Mouse (Mus musculus) heart, adult 2 months (tissue): ENCODE data around the gene U2af2. TPM values are rescaled to one million over a fixed set of nuclear protein-coding genes. Genes with fewer than 3 reads are reported as not detected.

Experiments used
- DNase-seq, 2 experiments: peaks; one replicate each; pipeline ENCODE4 v3.0.0; 2021
- H3K27ac ChIP-seq: fragments of 200-600 bp; 2 replicates; pipeline ENCODE4 v1.8.1; 2022
- H3K27me3 ChIP-seq: fragments of 200-500 bp; 2 replicates; pipeline ENCODE4 v1.6.1; 2012; ENCODE audit warnings: mild to moderate bottlenecking, low read length, inconsistent platforms, mixed read lengths; ENCODE audit not compliant: control insufficient read depth, insufficient read depth
- H3K36me3 ChIP-seq: fragments of 200-500 bp; 2 replicates; pipeline ENCODE4 v1.6.1; 2012; ENCODE audit warnings: low read length, inconsistent platforms; ENCODE audit not compliant: control insufficient read depth, insufficient read depth
- H3K4me1 ChIP-seq: fragments of 200-500 bp; 2 replicates; pipeline ENCODE4 v1.6.1; 2011; ENCODE audit warnings: low read length; ENCODE audit not compliant: control insufficient read depth, insufficient read depth
- H3K4me3 ChIP-seq: fragments of 200-600 bp; 2 replicates; pipeline ENCODE4 v1.8.1; 2022
- H3K79me2 ChIP-seq: fragments of 200-500 bp; replicated peaks from 2 replicates; pipeline ENCODE4 v1.6.1; 2012; ENCODE audit warnings: mild to moderate bottlenecking, inconsistent platforms, low read length, moderate library complexity, mixed read lengths; ENCODE audit not compliant: control insufficient read depth, insufficient read depth
- H3K9ac ChIP-seq: fragments of 200-500 bp; 2 replicates; pipeline ENCODE4 v1.6.1; 2012; ENCODE audit warnings: low read depth, mild to moderate bottlenecking, control low read depth, inconsistent platforms, low read length, mixed read lengths
- CTCF ChIP-seq: fragments of 200-600 bp; IDR thresholded peaks from 2 replicates; pipeline ENCODE4 v1.8.1; 2022; ENCODE audit warnings: antibody characterized with exemption, mild to moderate bottlenecking, moderate library complexity
- EP300 ChIP-seq: fragments of 200-500 bp; IDR thresholded peaks from 2 replicates; pipeline ENCODE4 v1.6.1; 2011; ENCODE audit warnings: low read depth, low read length, control low read depth; ENCODE audit not compliant: insufficient read depth
- POLR2A ChIP-seq: fragments of 200-500 bp; IDR thresholded peaks from 2 replicates; pipeline ENCODE4 v1.6.1; 2011; ENCODE audit warnings: mild to moderate bottlenecking, low read depth, low read length, control low read depth; ENCODE audit not compliant: insufficient read depth
- WGBS: fragments of 180-500 bp; shearing (Covaris S2); methylation state at CpG from one replicate; pipeline ENCODE4 v1.1.7; 2018; 5-methylcytosine and 5-hydroxymethylcytosine counted together
- intact Hi-C: fragments of 180-260 bp; cut with DNase I; formaldehyde crosslinking; loops from one replicate; pipeline ENCODE4 v1.15.1; 2025
- polyA plus RNA-seq: library from polyadenylated mRNA; depleted of rRNA; stranded (reverse); fragments of >200 nt; gene quantifications from 2 replicates; pipeline ENCODE4 v1.2.3, GENCODE M21; 2012
- total RNA-seq, 2 experiments: library from RNA; stranded (reverse); gene quantifications; 2 replicates each; pipeline ENCODE4 v1.2.3; 2021

The U2af2 gene
- total and polyA plus RNA-seq, 3 experiments = 65.6 to 84.4 (median 68.5) TPM

- H3K4me1 ChIP-seq = peaks cover 11% of the 10 kb centered on the region
- peaks cover 15% of the 10 kb centered on the region for H3K79me2 ChIP-seq
- H3K27ac ChIP-seq = no peak overlapping the region
- H3K9ac ChIP-seq = no peak overlapping the region
- H3K27me3 ChIP-seq = no peaks in the 10 kb centered on the region
- no peak for TF ChIP-seq CTCF
- TF ChIP-seq EP300 = no peak
- no peak for TF ChIP-seq POLR2A
- peaks cover 23% of the 10 kb centered on the region for H3K36me3 ChIP-seq
- WGBS = 57% methylated on average over 1 of the region's 1 CpGs
- H3K4me3 ChIP-seq = no peak overlapping the region
- intact Hi-C loops = no loop called here
- DNase-seq = no peak
These were observed 23.6 kb downstream of the U2af2 start for GRCm38 (mm10) chr7:5085512-5085911.

- Histone ChIP-seq H3K9ac (no peak overlapping the region), H3K4me1 (peaks cover 9% of the 10 kb centered on the region), H3K27me3 (no peaks in the 10 kb centered on the region), H3K36me3 (peaks cover 22% of the 10 kb centered on the region), H3K27ac (no peak overlapping the region), H3K4me3 (no peak overlapping the region), H3K79me2 (peaks cover 17% of the 10 kb centered on the region)
- no peak for DNase-seq
- TF ChIP-seq EP300 = no peak
- no peak for TF ChIP-seq CTCF
- TF ChIP-seq POLR2A = no peak
- intact Hi-C loops = no loop called here
- 73% methylated on average over 5 of the region's 5 CpGs for WGBS
These were observed 25.0 kb downstream of the U2af2 start for GRCm38 (mm10) chr7:5086921-5087440.

GRCm38 (mm10) chr7:5087886-5088285 is 25.9 kb downstream of the U2af2 start:
- Histone ChIP-seq H3K79me2 (peaks cover 17% of the 10 kb centered on the region), H3K36me3 (peaks cover 16% of the 10 kb centered on the region), H3K27ac (no peak overlapping the region), H3K9ac (no peak overlapping the region), H3K4me1 (peaks cover 9% of the 10 kb centered on the region), H3K27me3 (no peaks in the 10 kb centered on the region), H3K4me3 (no peak overlapping the region)
- no peak for TF ChIP-seq POLR2A
- no peak for TF ChIP-seq CTCF
- TF ChIP-seq EP300 = no peak
- 63% methylated on average over 4 of the region's 4 CpGs for WGBS
- DNase-seq = no peak
- intact Hi-C loops = no loop called here

- H3K9ac ChIP-seq = no peak overlapping the region
- H3K27me3 ChIP-seq = no peaks in the 10 kb centered on the region
- peaks cover 14% of the 10 kb centered on the region for H3K79me2 ChIP-seq
- H3K4me1 ChIP-seq = peaks cover 5% of the 10 kb centered on the region
- TF ChIP-seq CTCF (no peak), EP300 (no peak)
- DNase-seq = no peak
- H3K4me3 ChIP-seq = no peak overlapping the region
- H3K27ac ChIP-seq = no peak overlapping the region
- WGBS = 88% methylated on average over 15 of the region's 15 CpGs
- peaks cover 8% of the 10 kb centered on the region for H3K36me3 ChIP-seq
- intact Hi-C loops = no loop called here
These were observed 27.9 kb downstream of the U2af2 start for GRCm38 (mm10) chr7:5089853-5090252.

- H3K27ac ChIP-seq = no peak overlapping the region
- no peak overlapping the region for H3K9ac ChIP-seq
- peaks cover 3% of the 10 kb centered on the region; the same call in 1 of the 2 replicates for H3K4me1 ChIP-seq
- peaks cover 3% of the 10 kb centered on the region; the same call in 1 of the 2 replicates for H3K36me3 ChIP-seq
- 83% methylated on average over 15 of the region's 15 CpGs for WGBS
- DNase-seq = no peak
- H3K27me3 ChIP-seq = no peaks in the 10 kb centered on the region
- TF ChIP-seq EP300 (no peak), CTCF (no peak), POLR2A (no peak)
- H3K79me2 ChIP-seq = peaks cover 7% of the 10 kb centered on the region
- intact Hi-C loops = no loop called here
- H3K4me3 ChIP-seq = no peak overlapping the region
These were observed 29.2 kb downstream of the U2af2 start for GRCm38 (mm10) chr7:5091008-5091728.

GRCm38 (mm10) chr7:5092381-5092780 is 30.4 kb downstream of the U2af2 start:
- no peaks in the 10 kb centered on the region for H3K27me3 ChIP-seq
- H3K79me2 ChIP-seq = 0 out of 2 replicates have a peak, but pooled peaks cover 2% of the 10 kb centered on the region
- WGBS = 61% methylated on average over 6 of the region's 6 CpGs
- TF ChIP-seq EP300 = no peak
- no peak for TF ChIP-seq POLR2A
- no peak for TF ChIP-seq CTCF
- no peak overlapping the region for H3K9ac ChIP-seq
- DNase-seq = no peak
- H3K4me3 ChIP-seq = no peak overlapping the region
- intact Hi-C loops = no loop called here
- no peaks in the 10 kb centered on the region; the same call in 1 of the 2 replicates for H3K4me1 ChIP-seq
- H3K27ac ChIP-seq = no peak overlapping the region; the same call in 1 of the 2 replicates
- no peaks in the 10 kb centered on the region; the same call in 1 of the 2 replicates for H3K36me3 ChIP-seq
